Mouse (Mus musculus): ENCODE measurements around the gene Pdia5. TPM values are rescaled to one million over a fixed set of nuclear protein-coding genes. Genes with fewer than 3 reads are reported as not detected.

Gene Pdia5
- polyA plus RNA-seq, 1 experiment from 2014 or later = 24.4 TPM

DNA sequence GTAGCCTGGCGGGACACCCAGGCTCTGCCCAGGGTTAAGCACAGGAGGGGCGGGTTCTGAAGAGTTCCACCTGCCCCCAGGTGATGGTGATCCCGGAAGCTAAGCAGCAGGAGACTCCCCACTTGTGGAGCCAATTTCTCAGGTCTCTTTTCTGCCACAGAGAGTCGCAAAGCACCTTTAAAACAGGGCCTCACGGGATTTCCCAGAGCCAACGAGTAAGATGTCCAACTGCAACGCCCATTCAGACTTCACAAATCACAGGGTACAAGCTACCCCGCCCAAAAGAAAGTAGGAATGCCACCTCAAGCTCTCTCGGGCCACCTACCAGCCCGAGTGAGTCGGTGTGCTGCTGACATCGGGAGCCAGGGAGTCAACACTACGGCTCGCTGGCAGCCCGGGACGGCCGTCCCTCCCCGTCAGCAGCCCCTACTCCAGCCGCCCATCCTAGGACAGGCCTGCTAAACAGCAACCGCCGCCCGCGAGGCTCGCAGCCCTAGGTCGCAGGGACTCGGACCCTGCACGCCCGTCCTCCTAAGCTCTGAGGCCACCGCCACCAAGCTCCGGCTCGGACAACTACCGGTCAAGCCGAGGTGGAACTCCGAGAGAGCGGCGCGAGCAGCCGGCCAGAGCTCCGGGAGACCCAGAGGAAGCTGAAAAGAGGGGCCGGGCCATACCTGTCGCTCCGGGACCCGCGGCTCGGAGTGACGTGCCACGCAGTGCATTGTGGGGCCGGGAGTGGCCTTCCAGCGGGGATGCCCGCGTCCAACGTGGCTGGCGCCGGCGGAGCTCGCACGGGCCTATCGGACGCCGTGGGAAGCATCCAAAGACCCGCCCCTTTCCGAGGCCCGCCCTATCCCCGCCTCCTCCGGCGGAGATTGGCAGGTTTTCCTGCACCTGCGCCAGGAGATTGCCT is 127.3 kb downstream of the Pdia5 start, which contains the start of gene Sec22a:
Gene Sec22a (minus strand): TSS at position 769 of the 913 bp plus-strand sequence.
- under 1% methylated on average over 67 of the region's 67 CpGs for WGBS

GRCm38 (mm10) chr16:35362221-35362620 is 128.5 kb downstream of the Pdia5 start:
- peaks cover 10% of the 10 kb centered on the region; the same call in 1 of the 2 replicates for H3K36me3 ChIP-seq (ENCODE audit: control insufficient read depth, insufficient read depth)
- WGBS = 88% methylated on average over 2 of the region's 2 CpGs
- peak; percentile 56 for TF ChIP-seq CTCF (IDR thresholded peaks at IDR 0.05; ENCODE audit: low read depth)
- no peaks in the 10 kb centered on the region for H3K9me3 ChIP-seq (ENCODE audit: control insufficient read depth)
- H3K4me2 ChIP-seq (replicated peaks; ENCODE audit: low read depth) = peak overlapping the region; percentile 97
- peaks cover 2% of the 10 kb centered on the region; the same call in 1 of the 2 replicates for H3K4me1 ChIP-seq (replicated peaks; ENCODE audit: control insufficient read depth, insufficient read depth, low read length)
- no peak overlapping the region for H3K27ac ChIP-seq (ENCODE audit: low read depth, low read length)
- ATAC-seq = no peak
- H3K9ac ChIP-seq (ENCODE audit: low read depth, low read length) = no peak overlapping the region
- peak overlapping the region; percentile 92; the same call in 1 of the 2 replicates for H3K4me3 ChIP-seq (ENCODE audit: low read depth, low read length)
- no peaks in the 10 kb centered on the region for H3K27me3 ChIP-seq (replicated peaks; ENCODE audit: control insufficient read depth, insufficient read depth, low read length)

More for the DNA sequence above, 127.3 kb downstream of the Pdia5 start, which contains the start of gene Sec22a:
- Histone ChIP-seq H3K4me2 (replicated peaks; ENCODE audit: low read depth) (peak within 1 kb of the TSS; percentile 97), H3K27me3 (replicated peaks; ENCODE audit: control insufficient read depth, insufficient read depth, low read length) (no peaks in the 10 kb centered on the region), H3K9ac (ENCODE audit: low read depth, low read length) (peak within 1 kb of the TSS; percentile 86), H3K4me1 (replicated peaks; ENCODE audit: control insufficient read depth, insufficient read depth, low read length) (peaks cover 2% of the 10 kb centered on the region; the same call in 1 of the 2 replicates), H3K9me3 (ENCODE audit: control insufficient read depth) (no peaks in the 10 kb centered on the region), H3K4me3 (ENCODE audit: low read depth, low read length) (peak within 1 kb of the TSS; percentile 92), H3K36me3 (ENCODE audit: control insufficient read depth, insufficient read depth) (peaks cover 10% of the 10 kb centered on the region; the same call in 1 of the 2 replicates), H3K27ac (ENCODE audit: low read depth, low read length) (peak within 1 kb of the TSS; percentile 93)
- no peak for TF ChIP-seq CTCF (IDR thresholded peaks at IDR 0.05; ENCODE audit: low read depth)
- peak; percentile 97 for ATAC-seq

GRCm38 (mm10) chr16:35360593-35360992 is 130.1 kb downstream of the Pdia5 start:
- no peak for ATAC-seq
- Histone ChIP-seq H3K4me1 (replicated peaks; ENCODE audit: control insufficient read depth, insufficient read depth, low read length) (peaks cover 2% of the 10 kb centered on the region; the same call in 1 of the 2 replicates), H3K27ac (ENCODE audit: low read depth, low read length) (no peak overlapping the region), H3K9ac (ENCODE audit: low read depth, low read length) (no peak overlapping the region), H3K27me3 (replicated peaks; ENCODE audit: control insufficient read depth, insufficient read depth, low read length) (no peaks in the 10 kb centered on the region), H3K36me3 (ENCODE audit: control insufficient read depth, insufficient read depth) (peaks cover 10% of the 10 kb centered on the region; the same call in 1 of the 2 replicates), H3K9me3 (ENCODE audit: control insufficient read depth) (no peaks in the 10 kb centered on the region), H3K4me3 (ENCODE audit: low read depth, low read length) (no peak overlapping the region), H3K4me2 (replicated peaks; ENCODE audit: low read depth) (no peak overlapping the region)
- 33% methylated on average over 6 of the region's 6 CpGs for WGBS
- TF ChIP-seq CTCF (IDR thresholded peaks at IDR 0.05; ENCODE audit: low read depth) = peak; percentile 87

DNA sequence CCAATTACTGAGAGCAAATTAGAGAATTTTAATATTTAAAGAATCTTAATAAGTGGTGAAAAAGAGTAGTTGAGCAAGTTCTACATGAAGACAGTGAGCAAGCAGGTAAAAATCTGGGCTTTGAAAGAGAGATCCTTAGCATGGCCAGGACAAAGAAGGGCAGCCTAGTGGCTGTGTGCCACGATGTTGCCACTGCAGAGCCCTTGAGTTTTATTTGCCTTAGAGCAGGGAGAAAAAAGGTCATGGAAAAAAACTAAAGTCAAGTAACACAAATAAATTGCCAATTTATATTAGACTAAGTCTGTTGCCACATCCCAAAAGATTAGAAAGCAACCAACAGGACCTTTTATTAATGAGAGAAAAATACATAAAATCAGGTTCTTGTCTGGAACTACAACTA is 133.2 kb downstream of the Pdia5 start:
- no peak for ATAC-seq

More for the DNA sequence above, 133.2 kb downstream of the Pdia5 start:
- H3K27me3 ChIP-seq (replicated peaks; ENCODE audit: control insufficient read depth, insufficient read depth, low read length) = no peaks in the 10 kb centered on the region
- H3K4me3 ChIP-seq (ENCODE audit: low read depth, low read length) = no peak overlapping the region
- peaks cover 10% of the 10 kb centered on the region; the same call in 1 of the 2 replicates for H3K36me3 ChIP-seq (ENCODE audit: control insufficient read depth, insufficient read depth)
- no peak overlapping the region for H3K27ac ChIP-seq (ENCODE audit: low read depth, low read length)
- H3K9ac ChIP-seq (ENCODE audit: low read depth, low read length) = no peak overlapping the region
- no peak for TF ChIP-seq CTCF (IDR thresholded peaks at IDR 0.05; ENCODE audit: low read depth)
- 89% methylated on average over 1 of the region's 1 CpGs for WGBS
- no peak overlapping the region for H3K4me2 ChIP-seq (replicated peaks; ENCODE audit: low read depth)
- no peaks in the 10 kb centered on the region for H3K9me3 ChIP-seq (ENCODE audit: control insufficient read depth)
- H3K4me1 ChIP-seq (replicated peaks; ENCODE audit: control insufficient read depth, insufficient read depth, low read length) = no peaks in the 10 kb centered on the region

Small RNAs within 50 kb of the gene (microRNA-seq; reads per million reads assigned to microRNA genes)
- gene Gm25548 = not detected

Other genes with a start within 250 kb of the Pdia5 start
- gene Sec22a, start 127.0 kb downstream of the Pdia5 start, polyA plus RNA-seq (2015; fragmentation: Nextera tagmentation; extraction: Ambion mirVana) = 55.3 and 58.1 TPM in 2 replicates
- 0.90 and 0.99 TPM in 2 replicates for gene Sema5b, start 50.3 kb upstream of the Pdia5 start, polyA plus RNA-seq (2015; fragmentation: Nextera tagmentation; extraction: Ambion mirVana)

All from intestine, postnatal 0 days (tissue).